Mouse (Mus musculus) liver, postnatal 0 days (tissue): ENCODE data around the gene Abcb8.
A peak's percentile ranks its signal among the peaks of the same experiment; 100 is the strongest.

Experiments
- CTCF ChIP-seq: sonication (generic); IDR thresholded peaks from 2 replicates; pipeline ENCODE4 v1.5.1; 2016; ENCODE audit warnings: antibody characterized with exemption, low read depth
- EP300 ChIP-seq: IDR thresholded peaks from 2 replicates; pipeline ENCODE4 v1.6.1; 2016; ENCODE audit warnings: antibody characterized with exemption, low read depth, mild to moderate bottlenecking

DNA sequence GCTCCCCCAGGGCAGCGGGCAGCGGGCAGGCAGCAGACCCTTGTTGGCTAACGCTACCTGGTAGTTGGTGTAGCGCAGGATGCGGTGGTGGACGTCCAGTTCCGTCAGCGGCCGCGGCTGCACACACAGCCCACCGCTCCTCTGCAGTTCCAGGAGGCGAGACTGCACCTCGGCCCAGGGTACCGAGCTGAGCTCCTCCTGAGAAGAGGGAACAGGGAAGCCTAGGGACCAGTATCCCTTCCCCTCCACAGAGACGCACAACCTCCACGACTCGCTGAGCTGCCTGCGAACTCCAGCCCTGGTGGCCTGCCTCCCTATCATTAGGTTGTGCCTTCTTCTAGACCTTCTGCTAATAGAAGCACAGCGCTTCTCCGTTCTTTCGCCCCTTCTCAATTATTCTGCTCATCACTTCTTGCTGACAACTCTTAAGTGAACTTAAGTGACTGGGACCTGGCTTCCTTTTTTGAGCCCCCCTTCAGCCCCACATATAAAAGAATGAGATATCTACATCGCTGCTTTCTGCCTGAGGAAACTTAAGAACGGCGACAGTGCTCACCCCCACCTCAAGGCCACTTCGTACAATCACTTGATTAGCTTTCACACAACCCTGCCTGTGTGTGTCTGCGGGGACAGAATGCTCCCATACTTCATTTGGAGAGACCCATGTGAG, 5.1 kb upstream of the Abcb8 start:
- TF ChIP-seq CTCF = 0 out of 2 replicates have a peak, but pooled peaks have one; percentile 6
- TF ChIP-seq EP300 = no peak
